Mouse (Mus musculus) cerebellum, adult 2 months (tissue): Measurements from ENCODE around the gene Fbxl14. TPM values are rescaled to one million over a fixed set of nuclear protein-coding genes. Genes with fewer than 3 reads are reported as not detected.

Experiments used
- DNase-seq, 2 experiments: peaks; one replicate each; pipeline ENCODE4 v3.0.0; 2021
- H3K27ac ChIP-seq: fragments of 200-500 bp; 2 replicates; pipeline ENCODE4 v1.5.1; 2012; ENCODE audit warnings: low read length, control low read depth, inconsistent platforms; ENCODE audit not compliant: insufficient read depth
- H3K27me3 ChIP-seq: fragments of 200-500 bp; 2 replicates; pipeline ENCODE4 v1.6.1; 2012; ENCODE audit warnings: inconsistent platforms, mild to moderate bottlenecking, low read length, moderate library complexity; ENCODE audit not compliant: control insufficient read depth, insufficient read depth
- H3K4me1 ChIP-seq: fragments of 200-500 bp; 2 replicates; pipeline ENCODE4 v1.6.1; 2011; ENCODE audit warnings: low read length; ENCODE audit not compliant: control insufficient read depth, insufficient read depth
- H3K4me3 ChIP-seq: fragments of 200-500 bp; replicated peaks from 2 replicates; pipeline ENCODE3; 2011; ENCODE audit warnings: mild to moderate bottlenecking, low read depth, low read length, control low read depth; ENCODE audit not compliant: insufficient read depth
- CTCF ChIP-seq: fragments of 200-500 bp; IDR thresholded peaks from 2 replicates; pipeline ENCODE4 v1.5.1; 2011; ENCODE audit warnings: low read depth, mild to moderate bottlenecking, control low read depth, low read length, moderate library complexity, borderline replicate concordance; ENCODE audit not compliant: insufficient read depth
- POLR2A ChIP-seq: fragments of 200-500 bp; IDR thresholded peaks from 2 replicates; pipeline ENCODE4 v1.6.1; 2011; ENCODE audit warnings: low read length, control low read depth, borderline replicate concordance; ENCODE audit not compliant: insufficient read depth
- WGBS: fragments of 180-500 bp; shearing (Covaris S2); methylation state at CpG from one replicate; pipeline ENCODE4 v1.1.7; 2018; 5-methylcytosine and 5-hydroxymethylcytosine counted together
- polyA plus RNA-seq: library from polyadenylated mRNA; depleted of rRNA; stranded (reverse); fragments of >200 nt; gene quantifications from 2 replicates; pipeline ENCODE4 v1.2.3, GENCODE M21; 2012

Gene Fbxl14
- polyA plus RNA-seq, 1 experiment = 34.1 TPM

DNA sequence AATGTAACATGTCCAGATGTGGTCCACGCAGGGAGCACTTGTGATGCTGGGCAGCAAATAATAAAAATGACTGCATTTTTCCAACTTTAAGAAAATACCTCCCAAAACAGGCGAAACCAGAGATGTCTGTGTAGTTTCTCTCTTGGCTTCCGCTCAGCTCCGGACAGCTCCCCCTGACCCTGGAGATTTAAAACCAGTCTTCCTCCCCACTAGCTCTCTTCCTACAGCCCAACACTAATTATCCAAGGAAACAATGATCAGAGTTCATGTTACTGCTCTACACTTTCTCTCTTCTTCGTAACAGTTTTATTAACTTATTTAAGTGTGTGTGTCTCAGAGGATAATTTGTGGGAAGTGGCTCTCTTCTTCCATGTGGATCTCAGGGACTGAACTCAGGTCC is 19.1 kb upstream of the Fbxl14 start:
- no peaks in the 10 kb centered on the region for H3K27me3 ChIP-seq
- TF ChIP-seq POLR2A (no peak), CTCF (no peak)
- 91% methylated on average over 5 of the region's 5 CpGs for WGBS
- DNase-seq = no peak
- H3K4me3 ChIP-seq = no peak overlapping the region
- no peak overlapping the region for H3K27ac ChIP-seq
- H3K4me1 ChIP-seq = no peaks in the 10 kb centered on the region

DNA sequence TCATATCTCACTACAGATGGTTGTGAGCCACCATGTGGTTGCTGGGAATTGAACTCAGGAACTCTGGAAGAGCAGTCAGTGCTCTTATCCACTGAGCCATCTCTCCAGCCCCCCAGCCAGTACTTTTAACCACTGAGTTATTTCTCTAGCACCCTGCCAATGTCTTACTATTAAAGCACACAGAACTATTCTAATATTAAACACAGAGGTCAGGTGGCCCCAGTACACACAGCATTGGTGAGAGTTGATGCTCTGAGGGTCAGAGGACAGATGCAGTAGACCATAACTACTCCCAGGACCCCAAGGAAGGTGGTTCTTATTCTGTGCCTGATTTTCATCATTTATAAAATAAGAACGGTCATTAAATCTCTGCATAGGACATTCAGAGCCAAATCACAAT is 13.3 kb upstream of the Fbxl14 start:
- 93% methylated on average over 1 of the region's 1 CpGs for WGBS
- Histone ChIP-seq H3K4me1 (peaks cover 17% of the 10 kb centered on the region), H3K4me3 (no peak overlapping the region), H3K27me3 (no peaks in the 10 kb centered on the region), H3K27ac (no peak overlapping the region)
- DNase-seq = no peak
- no peak for TF ChIP-seq CTCF
- no peak for TF ChIP-seq POLR2A

DNA sequence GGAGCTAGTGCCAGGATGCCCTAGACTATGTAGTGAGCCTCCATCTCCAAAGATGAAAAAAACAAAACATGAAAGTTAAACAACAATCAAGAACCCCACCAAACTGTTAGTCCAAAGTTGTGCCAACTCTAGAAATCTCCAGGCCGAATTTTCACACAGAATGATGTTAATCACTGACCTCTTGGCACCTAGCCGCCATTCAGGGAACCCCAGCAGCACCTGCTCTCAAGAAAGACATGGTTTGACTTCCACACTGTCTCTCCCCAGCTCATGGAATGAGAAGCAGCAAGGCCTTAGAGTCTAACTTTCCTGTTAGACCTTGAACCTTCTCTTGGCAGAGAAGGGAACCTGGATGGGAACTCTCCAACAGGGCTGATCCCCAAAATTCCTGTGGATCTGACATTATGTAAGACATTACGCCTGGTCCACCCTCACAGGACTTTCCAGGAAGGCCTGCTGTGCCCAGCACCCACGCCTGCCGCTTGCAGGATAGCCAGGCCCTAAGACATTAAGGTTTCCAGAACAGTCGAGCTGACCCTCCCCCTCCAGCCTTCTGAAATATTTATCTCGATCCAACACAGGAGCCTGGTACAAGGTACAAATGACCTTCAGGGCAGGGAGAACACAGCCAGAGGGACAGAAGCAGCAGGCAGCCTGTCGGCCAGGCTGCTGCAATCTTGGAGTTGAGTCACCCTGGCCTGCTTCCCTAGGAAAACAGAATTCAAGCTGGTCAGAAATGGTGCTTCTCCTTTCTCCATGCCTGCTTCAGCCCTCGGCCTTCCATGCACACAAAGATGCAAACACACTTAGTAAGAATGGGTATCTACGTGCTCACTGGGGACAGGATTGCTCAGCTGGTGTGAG is 12.3 kb upstream of the Fbxl14 start:
- TF ChIP-seq POLR2A (no peak; the same call in 1 of the 2 replicates), CTCF (no peak)
- Histone ChIP-seq H3K27me3 (no peaks in the 10 kb centered on the region), H3K27ac (peak overlapping the region; percentile 70), H3K4me1 (peaks cover 17% of the 10 kb centered on the region), H3K4me3 (no peak overlapping the region)
- peak; percentile 62 to 75 for DNase-seq
- WGBS = 20% methylated on average over 10 of the region's 10 CpGs

DNA sequence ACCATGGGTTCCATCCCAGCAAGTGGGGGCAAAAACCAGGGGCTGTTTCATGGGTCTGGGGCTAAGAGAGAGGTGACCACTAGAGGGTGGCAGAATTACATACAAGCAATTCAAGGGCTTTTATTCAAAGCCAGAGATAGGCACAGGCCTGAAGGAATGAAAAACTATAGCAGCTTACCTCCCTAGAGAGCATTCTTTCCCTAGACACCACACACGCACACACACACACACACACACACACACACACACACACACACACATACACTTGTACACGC is 11.7 kb upstream of the Fbxl14 start:
- DNase-seq = no peak
- peak overlapping the region; percentile 70 for H3K27ac ChIP-seq
- H3K27me3 ChIP-seq = no peaks in the 10 kb centered on the region
- WGBS = 50% methylated on average over 2 of the region's 2 CpGs
- peaks cover 17% of the 10 kb centered on the region for H3K4me1 ChIP-seq
- H3K4me3 ChIP-seq = no peak overlapping the region
- TF ChIP-seq CTCF (peak; percentile 23; the same call in 1 of the 2 replicates), POLR2A (no peak)

DNA sequence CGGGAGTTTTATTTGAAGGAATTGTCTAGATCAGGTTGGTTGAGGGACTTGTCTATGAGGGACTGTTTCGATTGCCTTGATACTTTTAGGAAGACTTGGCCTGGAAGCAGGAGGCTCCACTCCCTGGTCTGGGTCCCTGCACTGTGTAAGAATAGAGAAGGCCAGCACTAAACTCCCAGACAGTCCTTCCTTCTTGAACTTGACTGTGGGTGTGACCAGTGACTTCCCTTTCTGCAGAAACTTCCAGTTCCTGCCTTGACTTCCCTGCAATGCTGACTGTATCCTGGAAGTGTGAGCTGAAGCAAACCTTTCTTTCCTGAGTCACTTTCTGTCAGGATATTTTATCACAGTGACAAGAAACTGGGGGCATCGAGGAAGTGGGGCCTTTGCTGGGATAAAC is 8.7 kb upstream of the Fbxl14 start:
- WGBS = 94% methylated on average over 3 of the region's 3 CpGs
- TF ChIP-seq CTCF = no peak
- TF ChIP-seq POLR2A = no peak
- no peak overlapping the region for H3K4me3 ChIP-seq
- H3K4me1 ChIP-seq = peaks cover 17% of the 10 kb centered on the region
- H3K27me3 ChIP-seq = no peaks in the 10 kb centered on the region
- H3K27ac ChIP-seq = no peak overlapping the region
- DNase-seq = no peak

DNA sequence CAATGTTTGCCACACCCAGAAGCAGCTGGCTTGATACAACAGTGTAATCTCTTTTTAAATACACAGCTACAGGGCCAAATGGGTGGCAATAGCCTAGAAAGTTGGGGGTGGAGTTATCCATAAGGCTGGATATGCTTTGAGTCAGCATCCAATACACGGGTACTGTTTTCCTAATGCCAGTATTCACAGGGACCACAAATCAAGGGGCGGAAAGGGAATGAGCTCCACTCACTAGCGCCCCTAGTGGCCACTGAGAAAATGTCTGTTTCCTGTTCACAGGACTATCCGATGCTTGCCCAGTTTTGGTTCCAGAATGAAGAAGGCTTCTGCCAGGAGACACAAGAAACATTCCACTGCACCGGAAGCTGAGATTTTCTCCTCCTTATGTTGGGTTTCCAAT is 7.3 kb upstream of the Fbxl14 start:
- TF ChIP-seq CTCF (peak; percentile 71), POLR2A (no peak)
- 6% methylated on average over 5 of the region's 5 CpGs for WGBS
- H3K4me1 ChIP-seq = peaks cover 11% of the 10 kb centered on the region
- H3K27me3 ChIP-seq = no peaks in the 10 kb centered on the region
- no peak overlapping the region for H3K4me3 ChIP-seq
- DNase-seq = peak; percentile 63 to 65
- H3K27ac ChIP-seq = no peak overlapping the region

DNA sequence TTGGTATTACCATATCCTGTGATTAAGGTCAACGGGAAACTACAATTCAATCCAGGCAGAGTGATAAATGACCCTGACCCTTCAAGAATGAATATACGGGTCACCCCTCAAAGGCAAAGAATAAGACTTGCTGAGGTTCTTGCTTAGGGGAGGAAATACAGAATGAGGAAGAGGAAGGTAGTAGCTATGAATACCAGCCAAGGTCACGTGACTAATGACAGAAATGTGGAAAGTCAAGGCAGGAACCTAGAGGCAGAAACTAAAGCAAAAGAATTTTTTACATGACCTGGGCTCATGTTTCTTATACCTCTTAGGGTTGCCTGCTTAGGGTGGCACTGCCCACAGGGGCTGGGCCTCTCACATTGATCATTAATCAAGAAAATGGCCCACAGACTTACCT is 6.8 kb upstream of the Fbxl14 start:
- Histone ChIP-seq H3K27ac (no peak overlapping the region), H3K27me3 (no peaks in the 10 kb centered on the region), H3K4me3 (no peak overlapping the region), H3K4me1 (peaks cover 5% of the 10 kb centered on the region; the same call in 1 of the 2 replicates)
- WGBS = 88% methylated on average over 3 of the region's 3 CpGs
- DNase-seq = no peak
- TF ChIP-seq CTCF (no peak), POLR2A (no peak)

DNA sequence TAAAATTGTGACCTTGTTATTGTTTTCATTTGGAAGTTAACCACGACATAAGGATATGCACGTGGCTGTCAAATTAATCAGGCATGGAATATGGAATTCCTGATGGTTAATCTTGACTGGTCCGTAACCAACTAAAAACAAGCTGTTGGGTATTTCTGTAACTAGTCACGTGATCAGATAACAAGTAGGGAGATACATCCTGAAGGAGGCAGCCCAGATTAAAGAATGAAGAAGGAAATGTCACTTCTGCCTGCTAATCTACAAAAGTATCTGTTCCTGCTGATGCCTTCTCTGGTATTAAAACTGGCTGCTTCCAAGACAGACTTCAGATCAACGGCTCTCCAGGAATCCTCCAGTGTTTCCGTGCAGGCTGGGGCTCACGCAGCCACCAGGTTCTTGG is 6.0 kb upstream of the Fbxl14 start:
- Histone ChIP-seq H3K4me1 (no peaks in the 10 kb centered on the region), H3K27me3 (no peaks in the 10 kb centered on the region), H3K27ac (no peak overlapping the region), H3K4me3 (no peak overlapping the region)
- DNase-seq = no peak
- TF ChIP-seq CTCF = no peak
- no peak for TF ChIP-seq POLR2A
- 81% methylated on average over 7 of the region's 7 CpGs for WGBS
